Comparison of ENCODE assay signal across 8 mouse cellular contexts in genomic region chr8:122273152-122273551, GRCm38 (mm10). TPM values are rescaled to one million over a fixed set of nuclear protein-coding genes. Genes with fewer than 3 reads are reported as not detected.
DNase-seq lines count a peak whose midpoint lies in the region; ATAC-seq lines count a peak whose summit lies in the region.

No protein-coding gene starts in this region.

- H3K9ac ChIP-seq in embryonic facial prominence, embryonic 14.5 days (ENCODE audit: low read depth, low read length) = no peak overlapping the region
- H3K9ac ChIP-seq in heart, embryonic 12.5 days = no peak overlapping the region
- H3K9ac ChIP-seq in kidney, embryonic 16.5 days (replicated peaks; ENCODE audit: low read length) = no peak overlapping the region

- peak; percentile 91 for ATAC-seq in CD4-positive, CD25-positive, alpha-beta regulatory T cell, adult 4 months
- peak; percentile 77 for ATAC-seq in embryonic facial prominence, embryonic 14.5 days (ENCODE audit: low read depth)
- ATAC-seq in heart, embryonic 12.5 days (ENCODE audit: insufficient number of reproducible peaks, low FRiP score) = peak; percentile 71
- ATAC-seq in kidney, embryonic 16.5 days (ENCODE audit: low FRiP score, low TSS enrichment) = peak; percentile 64
- peak; percentile 64 for ATAC-seq in neutrophil, adult 5-6 weeks (ENCODE audit: extremely low read depth, insufficient number of reproducible peaks, low FRiP score, poor library complexity, severe bottlenecking)

- peak; percentile 89 to 93 for DNase-seq in adrenal gland, postnatal 36 days
- DNase-seq in embryonic facial prominence, embryonic 14.5 days (ENCODE audit: low spot score) = peak; percentile 89
- DNase-seq in lung, adult 18-20 months = peak; percentile 73 to 79
- peak; percentile 92 for DNase-seq in testis, postnatal 10 days (ENCODE audit: low spot score)

- H3K27me3 ChIP-seq in embryonic facial prominence, embryonic 14.5 days (replicated peaks; ENCODE audit: control insufficient read depth, insufficient read depth, low read length) = 0 out of 2 replicates have a peak, but pooled peaks cover 5% of the 10 kb centered on the region
- peaks cover 23% of the 10 kb centered on the region for H3K27me3 ChIP-seq in heart, embryonic 12.5 days (replicated peaks)
- 0 out of 2 replicates have a peak, but pooled peaks cover 10% of the 10 kb centered on the region for H3K27me3 ChIP-seq in kidney, embryonic 16.5 days (ENCODE audit: insufficient read depth, low read length)

- H3K9me3 ChIP-seq in embryonic facial prominence, embryonic 14.5 days (ENCODE audit: control insufficient read depth, low read length) = no peaks in the 10 kb centered on the region
- H3K9me3 ChIP-seq in heart, embryonic 12.5 days (replicated peaks) = no peaks in the 10 kb centered on the region
- no peaks in the 10 kb centered on the region for H3K9me3 ChIP-seq in kidney, embryonic 16.5 days (ENCODE audit: low read length)

- no peak overlapping the region for H3K27ac ChIP-seq in embryonic facial prominence, embryonic 14.5 days (replicated peaks; ENCODE audit: low read depth, low read length)
- no peak overlapping the region for H3K27ac ChIP-seq in heart, embryonic 12.5 days (ENCODE audit: poor library complexity, severe bottlenecking)
- no peak overlapping the region for H3K27ac ChIP-seq in kidney, embryonic 16.5 days (ENCODE audit: low read length)

- H3K4me1 ChIP-seq in embryonic facial prominence, embryonic 14.5 days (ENCODE audit: control insufficient read depth, insufficient read depth, low read length) = peaks cover 11% of the 10 kb centered on the region
- peaks cover 33% of the 10 kb centered on the region for H3K4me1 ChIP-seq in heart, embryonic 12.5 days (replicated peaks)
- peaks cover 14% of the 10 kb centered on the region; the same call in 1 of the 2 replicates for H3K4me1 ChIP-seq in kidney, embryonic 16.5 days (ENCODE audit: insufficient read depth, low read length)

- no peaks in the 10 kb centered on the region for H3K36me3 ChIP-seq in embryonic facial prominence, embryonic 14.5 days (ENCODE audit: control insufficient read depth, insufficient read depth, low read length)
- no peaks in the 10 kb centered on the region for H3K36me3 ChIP-seq in heart, embryonic 12.5 days
- no peaks in the 10 kb centered on the region for H3K36me3 ChIP-seq in kidney, embryonic 16.5 days (ENCODE audit: insufficient read depth, low read length)

- H3K4me2 ChIP-seq in embryonic facial prominence, embryonic 14.5 days (ENCODE audit: low read depth, low read length) = no peak overlapping the region
- H3K4me2 ChIP-seq in heart, embryonic 12.5 days = no peak overlapping the region
- no peak overlapping the region for H3K4me2 ChIP-seq in kidney, embryonic 16.5 days (replicated peaks; ENCODE audit: low read depth, low read length)

- H3K4me3 ChIP-seq in embryonic facial prominence, embryonic 14.5 days (ENCODE audit: low read depth, low read length) = no peak overlapping the region
- no peak overlapping the region for H3K4me3 ChIP-seq in heart, embryonic 12.5 days
- no peak overlapping the region for H3K4me3 ChIP-seq in kidney, embryonic 16.5 days (ENCODE audit: low read length)

- WGBS in embryonic facial prominence, embryonic 14.5 days = 4% methylated on average over 5 of the region's 5 CpGs
- WGBS in heart, embryonic 12.5 days = 2% methylated on average over 5 of the region's 5 CpGs
- 7% methylated on average over 5 of the region's 5 CpGs for WGBS in kidney, embryonic 16.5 days

RNA-seq across cellular contexts. Expression of gene Zfpm1, which starts 8.8 kb away (rescaled TPM):
- under 1 TPM; 0.46 to 0.82 TPM for polyA plus RNA-seq in CD4-positive, CD25-positive, alpha-beta regulatory T cell, adult 4 months (2017; shearing (Covaris generic))
- total RNA-seq in adrenal gland, postnatal 36 days (2021) = 10 to 100 TPM; 14.0 to 15.5 TPM
- 1.7 and 1.9 TPM in 2 replicates for polyA plus RNA-seq in embryonic facial prominence, embryonic 14.5 days (2014; fragmentation: Nextera tagmentation; extraction: Ambion mirVana)
- 8.0 and 9.2 TPM in 2 replicates for polyA plus RNA-seq in heart, embryonic 12.5 days (2016; fragmentation: Nextera tagmentation; extraction: Ambion mirVana)
- polyA plus RNA-seq in kidney, embryonic 16.5 days (2015; fragmentation: Nextera tagmentation; extraction: Ambion mirVana) = 1.5 and 1.6 TPM in 2 replicates
- 3.8 and 5.0 TPM in 2 replicates for total RNA-seq in neutrophil, adult 5-6 weeks (2017)
